Mouse (Mus musculus) mammary gland, adult 2 months (tissue): ENCODE results near the gene Aph1b. TPM values are rescaled to one million over a fixed set of nuclear protein-coding genes. Genes with fewer than 3 reads are reported as not detected.

Source experiments
- polyA plus RNA-seq: library from polyadenylated mRNA; depleted of rRNA; stranded (reverse); fragments of >200 nt; gene quantifications from 2 replicates; pipeline ENCODE4 v1.2.3, GENCODE M21; 2012; ENCODE audit warnings: low replicate concordance; rRNA removed

Gene Aph1b
- 2.5 and 4.2 TPM in 2 replicates for polyA plus RNA-seq

GRCm38 (mm10) chr9:66795464-66796324 is at the start of gene Aph1b:
Gene Aph1b, minus strand, starts transcription at chr9:66795490.

GRCm38 (mm10) chr9:66834318-66835096 is 39.2 kb upstream of the Aph1b start, which contains the start of gene Aph1c:
Gene Aph1c, minus strand, starts transcription at chr9:66834726.

GRCm38 (mm10) chr9:66796739-66797138 is 1.4 kb upstream of the Aph1b start, which contains the start of gene Gm10647:
Gene Gm10647, plus strand, starts transcription at chr9:66797039.

Other genes starting within 250 kb of the Aph1b start
- gene Usp3, start 202.3 kb downstream of the Aph1b start, polyA plus RNA-seq = 18.6 and 20.4 TPM in 2 replicates
- 2.0 and 3.5 TPM in 2 replicates for gene Car12, start 81.8 kb downstream of the Aph1b start, polyA plus RNA-seq
- gene Gm10647, start 1.5 kb upstream of the Aph1b start, polyA plus RNA-seq = 0.09 and 0.10 TPM in 2 replicates
- 0.85 and 5.4 TPM in 2 replicates for gene Aph1c, start 39.2 kb upstream of the Aph1b start, polyA plus RNA-seq
- gene Rab8b, start 124.2 kb upstream of the Aph1b start, polyA plus RNA-seq = 11.9 and 25.9 TPM in 2 replicates
- gene Rps27l, start 150.6 kb upstream of the Aph1b start, polyA plus RNA-seq = 23.2 and 52.0 TPM in 2 replicates
- 6.3 and 29.3 TPM in 2 replicates for gene Lactb, start 180.0 kb upstream of the Aph1b start, polyA plus RNA-seq